Mouse (Mus musculus): ENCODE data around the gene Got2. TPM values are rescaled to one million over a fixed set of nuclear protein-coding genes. Genes with fewer than 3 reads are reported as not detected.
A peak's percentile ranks its signal among the peaks of the same experiment; 100 is the strongest.
"Not testable (repeated sequence)": the region's sequence is repeated elsewhere in the genome, so short reads cannot be mapped to it uniquely, and the experiment has no call there.

Gene Got2
- polyA plus RNA-seq, 1 experiment from 2014 or later, result 186 TPM

DNA sequence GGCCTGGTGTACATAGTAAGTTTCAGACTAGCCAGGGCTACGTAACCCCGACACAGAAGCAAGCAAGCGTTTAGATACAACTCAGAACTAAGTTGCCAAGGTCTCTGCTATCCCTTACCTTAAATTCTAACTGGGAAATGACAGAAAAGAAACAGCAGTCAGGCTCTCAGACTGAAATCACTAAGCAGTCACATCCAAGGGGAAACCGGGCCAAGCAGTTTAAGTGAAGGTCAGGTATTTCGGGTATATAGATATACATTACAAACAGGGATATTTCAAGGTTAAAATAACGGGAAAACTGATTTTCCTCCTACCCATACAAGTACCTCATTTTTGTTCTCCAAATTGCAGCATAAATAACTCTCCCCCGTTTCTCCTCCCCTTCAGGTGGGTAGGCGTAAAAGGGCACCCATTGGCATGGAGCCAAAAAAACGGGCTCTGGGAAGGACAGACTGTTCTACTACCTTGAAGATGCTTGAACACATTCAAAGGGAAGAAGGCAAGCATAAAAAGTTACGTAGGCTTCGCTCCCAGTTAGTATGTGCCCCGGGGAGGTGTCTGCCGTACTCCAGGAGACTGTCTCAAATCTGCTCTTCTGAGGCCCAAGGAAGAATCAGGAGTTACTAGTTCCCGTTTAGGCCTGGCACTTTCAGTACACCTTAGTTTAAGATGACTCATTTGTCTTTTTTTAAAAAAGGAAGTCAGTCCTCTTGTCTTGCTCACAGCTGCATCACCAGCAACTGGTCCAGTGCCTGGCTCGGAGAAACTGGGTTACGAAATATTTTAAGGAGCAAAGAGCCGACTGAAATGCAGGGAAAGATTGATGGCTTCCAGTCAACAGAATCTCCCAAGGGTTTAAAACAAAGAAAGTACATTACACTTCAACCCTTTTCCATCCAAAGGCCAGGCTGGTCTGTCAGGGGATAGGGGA is 1.4 kb downstream of the Got2 start:
- no peak for ATAC-seq (ENCODE audit: low FRiP score)

DNA sequence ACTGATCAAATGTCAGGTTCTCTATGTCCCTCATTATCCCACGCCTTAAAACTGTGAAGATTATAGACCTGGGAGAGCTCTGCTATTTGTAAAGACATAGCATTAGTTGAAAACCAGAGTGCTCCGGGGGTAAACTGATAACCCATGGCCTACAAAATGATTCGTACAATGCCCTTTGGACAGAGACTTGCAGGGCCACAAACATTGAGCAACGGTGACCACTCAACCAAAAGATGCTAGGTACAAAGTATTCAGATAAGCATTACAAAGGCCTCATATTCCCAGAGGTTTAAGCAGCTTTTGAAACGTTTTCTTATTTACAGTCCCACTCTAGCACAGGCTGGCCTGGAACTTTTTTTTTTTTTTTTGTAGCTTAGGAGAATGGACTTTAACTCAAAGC is 2.4 kb downstream of the Got2 start:
- 79% methylated on average over 5 of the region's 5 CpGs for WGBS
- H3K27ac ChIP-seq, result no peak overlapping the region
- ATAC-seq (ENCODE audit: low FRiP score), result no peak

More for the DNA sequence above, 1.4 kb downstream of the Got2 start:
- Histone ChIP-seq H3K4me2 (peak overlapping the region; percentile 79), H3K36me3 (no peaks in the 10 kb centered on the region), H3K9ac (peak overlapping the region; percentile 86), H3K27ac (peak overlapping the region; percentile 84), H3K4me3 (peak overlapping the region; percentile 92), H3K27me3 (no peaks in the 10 kb centered on the region), H3K9me3 (no peaks in the 10 kb centered on the region), H3K4me1 (replicated peaks) (peaks cover 28% of the 10 kb centered on the region)
- WGBS, result 72% methylated on average over 17 of the region's 17 CpGs

DNA sequence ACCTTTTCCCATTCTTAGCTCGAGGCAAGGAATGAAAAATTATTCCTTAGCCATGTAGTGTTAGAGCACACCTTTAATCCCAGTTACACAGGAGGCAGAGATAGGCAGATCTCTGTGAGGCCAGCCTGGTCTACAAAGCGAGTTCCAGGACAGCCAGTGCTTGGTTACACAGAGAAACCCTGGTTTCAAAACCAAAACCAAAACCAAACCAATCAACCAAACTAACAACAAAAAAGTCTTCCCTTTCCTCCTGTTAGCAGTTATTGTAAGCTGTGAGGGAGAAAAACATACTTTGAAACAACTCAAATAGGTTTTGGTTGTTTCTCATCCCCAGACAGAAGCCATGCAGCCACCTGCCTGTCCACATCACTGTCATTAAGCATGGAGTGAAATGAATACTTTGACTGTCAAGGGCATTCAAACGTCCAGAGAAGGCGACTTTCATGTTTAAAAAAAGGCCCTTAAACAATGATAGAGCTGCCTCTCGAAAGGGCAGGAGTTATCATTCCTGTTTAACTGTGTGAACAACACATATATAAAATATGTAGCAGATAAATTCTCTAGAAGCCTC is 3.0 kb downstream of the Got2 start:
- H3K4me3 ChIP-seq, result no peak overlapping the region
- no peak for ATAC-seq (ENCODE audit: low FRiP score)
- peaks cover 28% of the 10 kb centered on the region for H3K4me1 ChIP-seq (replicated peaks)
- 72% methylated on average over 5 of the region's 5 CpGs for WGBS
- no peak overlapping the region for H3K27ac ChIP-seq
- H3K27me3 ChIP-seq, result no peaks in the 10 kb centered on the region
- H3K9ac ChIP-seq, result no peak overlapping the region
- no peak overlapping the region for H3K4me2 ChIP-seq
- H3K9me3 ChIP-seq, result no peaks in the 10 kb centered on the region
- no peaks in the 10 kb centered on the region for H3K36me3 ChIP-seq

More for the DNA sequence above, 2.4 kb downstream of the Got2 start:
- Histone ChIP-seq H3K9me3 (no peaks in the 10 kb centered on the region), H3K4me3 (no peak overlapping the region), H3K27me3 (no peaks in the 10 kb centered on the region), H3K4me2 (0 out of 2 replicates have a peak overlapping the region, but pooled peaks have one; percentile 79), H3K4me1 (replicated peaks) (peaks cover 28% of the 10 kb centered on the region), H3K9ac (no peak overlapping the region; the same call in 1 of the 2 replicates), H3K36me3 (no peaks in the 10 kb centered on the region)

DNA sequence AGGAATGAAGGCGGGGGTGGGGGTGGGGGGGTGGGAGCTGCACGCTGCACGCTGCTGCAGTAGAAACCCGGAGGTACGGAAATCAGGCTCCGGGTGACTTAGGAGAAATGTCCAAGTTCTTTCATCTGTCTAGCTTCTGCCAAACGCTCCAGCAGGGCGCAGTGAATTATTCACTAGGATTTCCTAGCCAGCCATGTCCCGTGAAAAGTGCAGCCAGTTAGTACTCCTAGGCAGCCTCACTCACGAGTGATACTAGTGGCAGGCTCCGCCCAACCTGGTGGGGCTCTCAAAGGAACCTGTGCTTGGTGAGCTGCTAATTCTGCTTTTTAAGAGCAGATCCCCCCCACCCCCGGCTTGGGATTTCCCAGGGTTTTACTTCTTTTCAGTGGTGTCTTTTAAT is 3.9 kb downstream of the Got2 start:
- no peak for ATAC-seq (ENCODE audit: low FRiP score)
- H3K9ac ChIP-seq, result no peak overlapping the region

DNA sequence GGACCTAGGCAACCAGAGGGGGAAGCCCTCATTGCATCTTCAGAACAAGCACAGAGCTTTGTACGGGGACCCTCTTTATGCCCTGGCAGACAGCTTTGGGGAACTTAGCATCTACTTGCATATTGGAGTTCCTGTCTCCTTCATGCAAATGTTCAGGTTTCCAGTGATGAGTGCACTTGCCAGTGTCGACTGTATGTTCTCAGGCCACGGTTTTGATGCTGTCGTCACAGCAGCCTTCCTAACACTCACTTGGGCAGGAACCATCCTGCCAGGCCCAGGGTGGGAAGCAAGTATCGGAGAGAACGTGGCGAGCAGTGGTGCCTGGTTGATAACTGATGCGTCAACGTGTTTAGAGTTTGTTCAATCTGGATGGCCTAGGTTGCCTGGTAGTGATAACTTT is 6.2 kb downstream of the Got2 start:
- WGBS, result 88% methylated on average over 9 of the region's 9 CpGs
- Histone ChIP-seq H3K4me3 (no peak overlapping the region), H3K9me3 (no peaks in the 10 kb centered on the region), H3K27me3 (no peaks in the 10 kb centered on the region), H3K36me3 (peaks cover 6% of the 10 kb centered on the region), H3K27ac (no peak overlapping the region), H3K4me1 (replicated peaks) (peaks cover 37% of the 10 kb centered on the region), H3K9ac (no peak overlapping the region), H3K4me2 (no peak overlapping the region)
- no peak for ATAC-seq (ENCODE audit: low FRiP score)

More for the DNA sequence above, 3.9 kb downstream of the Got2 start:
- Histone ChIP-seq H3K27ac (no peak overlapping the region), H3K27me3 (no peaks in the 10 kb centered on the region), H3K4me2 (no peak overlapping the region), H3K9me3 (no peaks in the 10 kb centered on the region), H3K36me3 (no peaks in the 10 kb centered on the region), H3K4me3 (no peak overlapping the region), H3K4me1 (replicated peaks) (peaks cover 28% of the 10 kb centered on the region)
- 76% methylated on average over 12 of the region's 12 CpGs for WGBS

DNA sequence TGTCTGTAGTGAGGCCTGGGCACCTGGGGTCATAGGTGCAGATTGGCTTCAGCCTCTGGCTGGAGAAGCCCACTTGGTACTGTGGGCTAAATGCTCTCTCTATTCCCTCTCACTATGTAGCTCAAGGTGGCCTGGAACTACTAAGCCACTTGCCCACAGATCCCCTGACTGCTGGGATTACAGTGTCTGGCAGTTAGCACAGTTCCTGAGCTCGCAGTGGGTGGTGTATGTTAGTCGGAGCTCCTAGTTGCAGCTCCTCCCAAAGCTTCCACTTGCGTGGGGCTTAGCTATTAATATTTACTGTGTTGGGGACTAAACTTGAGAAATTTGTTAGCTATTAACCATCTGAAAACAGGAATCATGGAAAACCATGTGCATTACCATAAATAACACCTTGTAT is 6.8 kb downstream of the Got2 start:
- 91% methylated on average over 3 of the region's 3 CpGs for WGBS
- H3K36me3 ChIP-seq, result peaks cover 12% of the 10 kb centered on the region
- no peak overlapping the region for H3K4me3 ChIP-seq
- no peak overlapping the region for H3K9ac ChIP-seq
- peaks cover 31% of the 10 kb centered on the region for H3K4me1 ChIP-seq (replicated peaks)
- no peak overlapping the region for H3K4me2 ChIP-seq
- H3K27ac ChIP-seq, result no peak overlapping the region
- no peaks in the 10 kb centered on the region for H3K27me3 ChIP-seq
- no peaks in the 10 kb centered on the region for H3K9me3 ChIP-seq
- ATAC-seq (ENCODE audit: low FRiP score), result no peak

DNA sequence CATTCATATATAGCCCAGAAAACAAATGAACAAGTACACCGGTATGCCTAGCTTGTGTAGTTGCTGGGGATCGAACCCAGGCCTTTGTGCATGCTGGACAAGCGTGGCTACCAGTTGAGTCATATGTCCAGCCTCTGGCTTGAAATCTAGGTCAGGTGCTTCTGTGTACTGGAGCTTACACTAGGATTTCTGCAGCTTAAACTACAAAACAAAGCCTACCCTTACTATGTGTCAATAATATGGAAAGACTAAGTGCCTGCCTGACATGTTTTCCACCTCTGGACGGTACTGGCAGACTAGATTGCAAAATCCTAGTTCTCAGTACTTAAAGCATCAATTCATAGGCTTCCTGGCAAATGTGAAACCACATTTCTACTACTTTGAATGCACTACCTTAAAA is 8.5 kb downstream of the Got2 start:
- Histone ChIP-seq H3K9ac (no peak overlapping the region), H3K9me3 (no peaks in the 10 kb centered on the region), H3K36me3 (peaks cover 28% of the 10 kb centered on the region), H3K4me3 (no peak overlapping the region), H3K4me1 (replicated peaks) (peaks cover 13% of the 10 kb centered on the region), H3K4me2 (no peak overlapping the region), H3K27me3 (no peaks in the 10 kb centered on the region), H3K27ac (no peak overlapping the region)
- 91% methylated on average over 4 of the region's 4 CpGs for WGBS
- ATAC-seq (ENCODE audit: low FRiP score), result no peak

DNA sequence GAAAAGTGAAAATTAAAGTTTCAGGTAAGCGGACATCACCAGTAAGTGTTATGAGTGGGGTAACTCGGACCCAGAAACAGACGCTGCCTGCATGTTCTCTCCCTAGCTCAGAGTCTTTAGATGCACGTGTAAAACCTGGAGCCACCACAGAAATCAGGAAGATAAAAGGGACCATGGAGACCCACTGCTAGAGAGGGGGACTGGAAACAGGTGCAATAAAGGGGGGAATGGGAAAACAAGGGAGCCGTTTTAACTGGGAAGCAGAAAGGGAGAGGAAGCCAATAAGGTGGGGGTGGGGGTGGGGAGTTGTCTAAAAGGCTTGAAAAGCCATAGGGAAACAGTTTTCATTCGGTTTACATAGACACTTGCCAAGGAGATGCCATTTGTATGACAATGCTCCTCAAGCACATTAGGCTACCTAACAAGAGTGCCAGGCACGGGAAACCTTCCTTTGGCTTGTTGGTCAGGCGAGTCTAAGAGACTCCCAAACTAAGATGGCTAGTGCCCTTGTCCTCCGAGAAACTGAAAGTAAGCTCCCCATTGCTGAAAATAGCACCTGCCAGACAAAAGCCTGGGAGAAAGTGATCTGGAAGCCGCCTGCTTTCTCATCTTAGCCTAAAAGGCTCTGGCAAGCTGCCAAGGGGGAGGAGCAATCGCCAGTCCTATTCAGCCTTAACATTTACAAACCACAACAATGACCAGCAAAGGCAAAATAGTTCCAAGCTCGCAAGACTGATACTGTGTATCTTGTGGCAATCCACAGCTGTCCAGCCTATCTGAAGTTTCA is 10.0 kb downstream of the Got2 start:
- Histone ChIP-seq H3K9ac (peak overlapping the region; percentile 53; the same call in 1 of the 2 replicates), H3K9me3 (no peaks in the 10 kb centered on the region), H3K4me3 (peak overlapping the region; percentile 26), H3K36me3 (peaks cover 43% of the 10 kb centered on the region), H3K27ac (peak overlapping the region; percentile 79), H3K4me2 (peak overlapping the region; percentile 50), H3K4me1 (replicated peaks) (peaks cover 12% of the 10 kb centered on the region), H3K27me3 (no peaks in the 10 kb centered on the region)
- WGBS, result 38% methylated on average over 12 of the region's 12 CpGs
- peak; percentile 62 for ATAC-seq (ENCODE audit: low FRiP score)

DNA sequence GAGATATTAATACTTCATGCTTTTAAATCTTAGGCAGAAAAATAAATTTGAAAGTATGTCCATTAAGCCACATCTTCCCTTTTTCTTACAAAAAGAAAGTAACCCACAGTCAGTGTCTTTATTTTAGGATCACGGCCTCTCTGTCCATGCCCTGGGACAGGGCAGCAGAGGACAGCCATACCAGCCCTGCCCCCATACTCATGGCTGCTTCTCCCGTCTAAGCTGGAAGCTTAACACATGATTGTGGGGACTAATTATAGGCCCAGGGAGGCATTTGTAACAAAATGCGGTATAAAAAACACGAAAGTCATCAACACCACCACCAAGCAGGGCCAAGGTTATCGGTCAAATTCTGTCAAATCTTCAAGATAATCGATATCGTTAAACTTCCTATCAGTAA is 13.1 kb downstream of the Got2 start:
- H3K27me3 ChIP-seq, result no peaks in the 10 kb centered on the region
- H3K27ac ChIP-seq, result no peak overlapping the region
- WGBS, result 98% methylated on average over 7 of the region's 7 CpGs
- ATAC-seq (ENCODE audit: low FRiP score), result no peak
- H3K9me3 ChIP-seq, result no peaks in the 10 kb centered on the region
- H3K9ac ChIP-seq, result no peak overlapping the region
- peaks cover 74% of the 10 kb centered on the region for H3K36me3 ChIP-seq
- H3K4me1 ChIP-seq (replicated peaks), result peaks cover 12% of the 10 kb centered on the region
- no peak overlapping the region for H3K4me2 ChIP-seq
- no peak overlapping the region for H3K4me3 ChIP-seq

DNA sequence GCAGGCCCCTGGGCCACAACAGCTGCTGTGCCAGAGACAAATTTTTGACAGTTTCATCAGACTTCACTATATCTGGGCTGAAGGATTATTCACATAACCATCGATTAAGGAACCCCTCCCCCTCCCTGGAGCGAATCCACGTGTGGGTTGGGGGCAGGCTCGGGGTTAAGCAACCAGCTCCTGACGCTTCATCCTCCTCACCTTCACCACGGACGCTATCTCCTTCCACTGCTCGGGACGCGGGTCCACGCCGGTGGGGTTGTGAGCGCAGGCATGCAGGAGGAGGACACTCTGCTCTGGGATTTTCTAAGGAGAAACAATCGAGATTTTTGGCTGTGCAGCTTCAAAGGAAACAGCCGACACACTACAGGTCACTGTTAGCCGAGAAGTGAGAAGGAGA is 16.7 kb downstream of the Got2 start:
- H3K27ac ChIP-seq, result no peak overlapping the region
- H3K4me2 ChIP-seq, result no peak overlapping the region
- H3K27me3 ChIP-seq, result no peaks in the 10 kb centered on the region
- H3K4me1 ChIP-seq (replicated peaks), result no peaks in the 10 kb centered on the region
- peaks cover 98% of the 10 kb centered on the region for H3K36me3 ChIP-seq
- no peak overlapping the region for H3K4me3 ChIP-seq
- WGBS, result 92% methylated on average over 16 of the region's 16 CpGs
- H3K9me3 ChIP-seq, result no peaks in the 10 kb centered on the region
- H3K9ac ChIP-seq, result no peak overlapping the region
- no peak for ATAC-seq (ENCODE audit: low FRiP score)

DNA sequence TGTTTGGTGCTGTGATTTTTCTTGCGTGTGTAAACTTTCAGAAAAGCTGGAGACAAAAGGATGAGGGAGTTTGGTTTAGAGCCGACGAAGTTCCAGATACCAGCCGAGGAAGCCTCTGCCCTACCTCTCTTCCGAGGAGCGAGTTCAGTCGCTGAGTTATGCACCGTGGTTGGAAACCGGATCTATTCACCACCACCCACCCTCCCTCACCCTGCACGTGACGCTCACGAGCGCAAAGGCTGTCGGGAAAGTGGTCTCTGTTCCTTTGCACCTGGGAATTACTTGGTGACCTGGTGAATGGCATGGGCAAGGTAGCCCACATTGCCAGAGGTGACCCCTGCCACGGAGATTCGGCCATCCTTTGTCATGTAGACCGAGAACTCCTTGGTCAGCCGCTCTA is 23.5 kb downstream of the Got2 start:
- not testable (repeated sequence) for H3K4me1 ChIP-seq (replicated peaks); ATAC-seq (ENCODE audit: low FRiP score); H3K9ac ChIP-seq; H3K27me3 ChIP-seq; H3K27ac ChIP-seq; H3K4me3 ChIP-seq; H3K9me3 ChIP-seq; H3K4me2 ChIP-seq
- peaks cover 67% of the 10 kb centered on the region for H3K36me3 ChIP-seq
- 96% methylated on average over 18 of the region's 18 CpGs for WGBS

DNA sequence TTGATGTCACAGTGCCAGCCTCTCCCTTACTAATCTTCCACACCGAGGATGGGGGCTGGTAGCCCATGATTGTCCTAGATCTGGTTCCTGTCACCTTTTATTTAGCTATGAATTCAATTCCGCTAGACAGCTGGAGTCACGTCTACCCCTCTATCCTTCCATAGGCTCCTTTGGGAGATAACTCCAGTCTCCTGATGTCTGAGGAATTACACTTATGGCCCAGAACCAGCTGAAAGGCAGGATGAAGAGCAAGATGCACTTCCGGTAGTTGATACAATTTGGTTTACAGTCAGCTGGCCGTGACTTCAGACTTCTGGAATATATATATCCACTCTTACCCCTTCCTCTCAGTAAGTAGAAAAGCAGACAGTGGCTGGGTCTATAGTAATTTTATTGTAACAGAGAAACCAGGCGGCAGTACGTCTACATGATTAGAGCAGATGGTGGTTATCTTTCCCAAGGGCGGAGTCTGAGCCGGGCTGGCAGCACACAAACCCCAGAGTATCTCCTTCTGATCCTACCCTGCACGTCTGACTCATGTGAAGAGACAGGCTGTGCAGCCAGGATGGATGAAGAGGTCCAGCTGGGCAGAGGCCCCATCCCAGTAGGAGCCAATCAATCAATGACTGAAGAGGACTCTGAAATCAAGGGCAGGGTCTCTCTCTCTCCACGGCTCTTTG is 24.4 kb downstream of the Got2 start:
- Histone ChIP-seq H3K27ac (peak overlapping the region; percentile 8; the same call in 1 of the 2 replicates), H3K36me3 (peaks cover 57% of the 10 kb centered on the region)
- ATAC-seq (ENCODE audit: low FRiP score), result peak; percentile 43; the same call in 1 of the 2 replicates
- H3K4me2 ChIP-seq; H3K4me3 ChIP-seq; H3K9ac ChIP-seq; H3K4me1 ChIP-seq (replicated peaks); H3K27me3 ChIP-seq; H3K9me3 ChIP-seq: not testable (repeated sequence)
- 78% methylated on average over 10 of the region's 11 CpGs for WGBS
